Mouse (Mus musculus): ENCODE results near the gene Phlda1. TPM values are rescaled to one million over a fixed set of nuclear protein-coding genes. Genes with fewer than 3 reads are reported as not detected.
A peak's percentile ranks its signal among the peaks of the same experiment; 100 is the strongest.

Gene Phlda1
- polyA plus RNA-seq, 1 experiment from 2014 or later: 106 TPM

GRCm38 (mm10) chr10:111539724-111540324 lies 33.7 kb downstream of the Phlda1 start:
- H3K36me3 ChIP-seq: no peaks in the 10 kb centered on the region
- H3K4me2 ChIP-seq: no peak overlapping the region
- ATAC-seq (ENCODE audit: low read depth): peak; percentile 47
- no peaks in the 10 kb centered on the region for H3K27me3 ChIP-seq
- peaks cover 22% of the 10 kb centered on the region for H3K4me1 ChIP-seq (replicated peaks)
- H3K9ac ChIP-seq: no peak overlapping the region
- no peak overlapping the region for H3K4me3 ChIP-seq
- WGBS: 33% methylated on average over 9 of the region's 9 CpGs
- H3K9me3 ChIP-seq: no peaks in the 10 kb centered on the region
- peak overlapping the region; percentile 57; the same call in 1 of the 2 replicates for H3K27ac ChIP-seq (replicated peaks)

- Histone ChIP-seq H3K27ac (replicated peaks) (no peak overlapping the region), H3K9ac (no peak overlapping the region), H3K4me1 (replicated peaks) (peaks cover 22% of the 10 kb centered on the region), H3K9me3 (no peaks in the 10 kb centered on the region), H3K4me2 (no peak overlapping the region), H3K36me3 (no peaks in the 10 kb centered on the region), H3K27me3 (no peaks in the 10 kb centered on the region), H3K4me3 (no peak overlapping the region)
- WGBS: 81% methylated on average over 9 of the region's 9 CpGs
- no peak for ATAC-seq (ENCODE audit: low read depth)
These were observed 34.6 kb downstream of the Phlda1 start for GRCm38 (mm10) chr10:111540678-111541077.

GRCm38 (mm10) chr10:111543106-111543505 lies 37.0 kb downstream of the Phlda1 start:
- Histone ChIP-seq H3K4me2 (no peak overlapping the region), H3K27me3 (no peaks in the 10 kb centered on the region), H3K36me3 (no peaks in the 10 kb centered on the region), H3K9ac (no peak overlapping the region), H3K27ac (replicated peaks) (no peak overlapping the region), H3K4me3 (no peak overlapping the region), H3K4me1 (replicated peaks) (peaks cover 23% of the 10 kb centered on the region), H3K9me3 (no peaks in the 10 kb centered on the region)
- ATAC-seq (ENCODE audit: low read depth): no peak
- WGBS: 89% methylated on average over 7 of the region's 7 CpGs

- Histone ChIP-seq H3K36me3 (no peaks in the 10 kb centered on the region), H3K4me3 (no peak overlapping the region), H3K4me2 (no peak overlapping the region), H3K27me3 (no peaks in the 10 kb centered on the region), H3K9me3 (no peaks in the 10 kb centered on the region), H3K27ac (replicated peaks) (peak overlapping the region; percentile 28; the same call in 1 of the 2 replicates), H3K9ac (no peak overlapping the region), H3K4me1 (replicated peaks) (peaks cover 23% of the 10 kb centered on the region)
- WGBS: 52% methylated on average over 7 of the region's 7 CpGs
- peak; percentile 55; the same call in 1 of the 2 replicates for ATAC-seq (ENCODE audit: low read depth)
These were observed 37.7 kb downstream of the Phlda1 start for GRCm38 (mm10) chr10:111543781-111544260.

GRCm38 (mm10) chr10:111544311-111544710 lies 38.2 kb downstream of the Phlda1 start:
- no peaks in the 10 kb centered on the region for H3K27me3 ChIP-seq
- WGBS: 78% methylated on average over 4 of the region's 4 CpGs
- H3K4me3 ChIP-seq: no peak overlapping the region
- peaks cover 19% of the 10 kb centered on the region for H3K4me1 ChIP-seq (replicated peaks)
- ATAC-seq (ENCODE audit: low read depth): no peak
- H3K9ac ChIP-seq: no peak overlapping the region
- H3K9me3 ChIP-seq: no peaks in the 10 kb centered on the region
- no peak overlapping the region; the same call in 1 of the 2 replicates for H3K27ac ChIP-seq (replicated peaks)
- no peaks in the 10 kb centered on the region for H3K36me3 ChIP-seq
- H3K4me2 ChIP-seq: no peak overlapping the region

GRCm38 (mm10) chr10:111545648-111546047 lies 39.6 kb downstream of the Phlda1 start:
- no peak overlapping the region for H3K9ac ChIP-seq
- H3K36me3 ChIP-seq: no peaks in the 10 kb centered on the region
- H3K27me3 ChIP-seq: no peaks in the 10 kb centered on the region
- no peaks in the 10 kb centered on the region for H3K9me3 ChIP-seq
- no peak overlapping the region for H3K4me3 ChIP-seq
- peaks cover 11% of the 10 kb centered on the region; the same call in 1 of the 2 replicates for H3K4me1 ChIP-seq (replicated peaks)
- 69% methylated on average over 4 of the region's 4 CpGs for WGBS
- H3K27ac ChIP-seq (replicated peaks): no peak overlapping the region
- no peak for ATAC-seq (ENCODE audit: low read depth)
- H3K4me2 ChIP-seq: no peak overlapping the region

- Histone ChIP-seq H3K4me3 (no peak overlapping the region), H3K27me3 (no peaks in the 10 kb centered on the region), H3K27ac (replicated peaks) (no peak overlapping the region), H3K9ac (no peak overlapping the region), H3K9me3 (no peaks in the 10 kb centered on the region), H3K36me3 (no peaks in the 10 kb centered on the region), H3K4me1 (replicated peaks) (peaks cover 11% of the 10 kb centered on the region; the same call in 1 of the 2 replicates), H3K4me2 (no peak overlapping the region)
- no peak for ATAC-seq (ENCODE audit: low read depth)
- WGBS: 70% methylated on average over 10 of the region's 10 CpGs
These were observed 41.8 kb downstream of the Phlda1 start for GRCm38 (mm10) chr10:111547881-111548372.

- Histone ChIP-seq H3K36me3 (no peaks in the 10 kb centered on the region), H3K27ac (replicated peaks) (no peak overlapping the region), H3K4me3 (no peak overlapping the region), H3K9me3 (no peaks in the 10 kb centered on the region), H3K4me2 (no peak overlapping the region), H3K9ac (no peak overlapping the region), H3K27me3 (no peaks in the 10 kb centered on the region), H3K4me1 (replicated peaks) (peaks cover 4% of the 10 kb centered on the region; the same call in 1 of the 2 replicates)
- WGBS: 77% methylated on average over 6 of the region's 6 CpGs
- ATAC-seq (ENCODE audit: low read depth): no peak
These were observed 44.1 kb downstream of the Phlda1 start for GRCm38 (mm10) chr10:111550075-111550695.

GRCm38 (mm10) chr10:111553695-111554094 lies 47.6 kb downstream of the Phlda1 start:
- no peak overlapping the region for H3K27ac ChIP-seq (replicated peaks)
- no peaks in the 10 kb centered on the region for H3K9me3 ChIP-seq
- H3K4me2 ChIP-seq: no peak overlapping the region
- peaks cover 7% of the 10 kb centered on the region for H3K4me1 ChIP-seq (replicated peaks)
- H3K36me3 ChIP-seq: no peaks in the 10 kb centered on the region
- no peaks in the 10 kb centered on the region for H3K27me3 ChIP-seq
- ATAC-seq (ENCODE audit: low read depth): no peak
- 75% methylated on average over 7 of the region's 7 CpGs for WGBS
- no peak overlapping the region for H3K4me3 ChIP-seq
- H3K9ac ChIP-seq: no peak overlapping the region

- Histone ChIP-seq H3K9me3 (no peaks in the 10 kb centered on the region), H3K27ac (replicated peaks) (no peak overlapping the region), H3K9ac (no peak overlapping the region), H3K4me2 (no peak overlapping the region), H3K4me1 (replicated peaks) (peaks cover 16% of the 10 kb centered on the region), H3K27me3 (no peaks in the 10 kb centered on the region), H3K4me3 (no peak overlapping the region), H3K36me3 (no peaks in the 10 kb centered on the region)
- 91% methylated on average over 5 of the region's 5 CpGs for WGBS
- ATAC-seq (ENCODE audit: low read depth): no peak
These were observed 48.6 kb downstream of the Phlda1 start for GRCm38 (mm10) chr10:111554651-111555050.

- Histone ChIP-seq H3K4me2 (no peak overlapping the region), H3K9ac (no peak overlapping the region), H3K4me3 (no peak overlapping the region), H3K36me3 (no peaks in the 10 kb centered on the region), H3K27ac (replicated peaks) (no peak overlapping the region), H3K4me1 (replicated peaks) (peaks cover 23% of the 10 kb centered on the region), H3K27me3 (no peaks in the 10 kb centered on the region), H3K9me3 (no peaks in the 10 kb centered on the region)
- no peak; the same call in 1 of the 2 replicates for ATAC-seq (ENCODE audit: low read depth)
- WGBS: 70% methylated on average over 5 of the region's 5 CpGs
These were observed 52.1 kb downstream of the Phlda1 start for GRCm38 (mm10) chr10:111558211-111558610.
